Mouse (Mus musculus) CH12F3 (cell line): ENCODE measurements around the gene Gfod1.

Experiments
- in situ Hi-C: fragments of 300-500 bp; cut with MboI; formaldehyde crosslinking; loops from 2 replicates; pipeline ENCODE4 v1.14.3; 2020; ENCODE audit warnings: low sequenced_read_pairs

The Gfod1 gene

DNA sequence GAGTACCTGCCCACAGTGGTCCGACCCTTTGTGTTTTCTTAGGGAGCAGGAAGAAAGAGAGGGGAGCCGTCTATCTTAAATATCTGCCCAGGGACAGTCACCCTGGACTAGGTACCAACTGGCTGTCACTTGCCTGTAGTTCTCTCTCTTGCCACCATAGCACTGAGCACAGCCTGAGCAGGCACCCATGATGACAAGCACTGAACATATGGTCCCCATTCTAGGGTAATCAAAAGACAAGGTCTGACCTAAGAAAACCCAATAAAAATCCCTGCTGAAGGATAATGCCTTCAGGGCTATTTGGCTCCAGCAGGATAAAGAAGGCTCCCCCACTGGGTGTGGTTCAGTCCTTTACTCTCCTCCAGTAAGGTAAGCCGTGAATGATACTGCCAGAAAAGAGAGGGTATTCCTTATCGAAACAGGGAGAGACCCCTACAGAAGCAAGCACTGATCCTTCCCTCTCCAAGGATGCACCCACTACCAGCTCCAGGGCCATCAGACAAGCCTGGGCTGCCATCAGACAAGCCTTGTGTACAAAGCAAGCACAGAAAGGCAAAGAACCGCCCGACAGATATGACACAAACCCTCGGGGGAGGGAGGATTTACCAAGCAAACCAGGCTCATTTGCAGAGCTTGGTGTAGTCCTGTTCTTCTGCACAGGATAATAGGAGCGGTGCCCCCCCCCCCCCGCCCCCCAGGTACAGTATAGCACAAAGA is 68.9 kb downstream of the Gfod1 start:
- in situ Hi-C loops = no loop called here

- in situ Hi-C loops = no loop called here
Observed at GRCm38 (mm10) chr13:43233331-43233730, 70.6 kb downstream of the Gfod1 start.

GRCm38 (mm10) chr13:43231965-43232860 is 71.8 kb downstream of the Gfod1 start:
- in situ Hi-C loops = no loop called here

GRCm38 (mm10) chr13:43230842-43231241 is 73.1 kb downstream of the Gfod1 start:
- in situ Hi-C loops = no loop called here

DNA sequence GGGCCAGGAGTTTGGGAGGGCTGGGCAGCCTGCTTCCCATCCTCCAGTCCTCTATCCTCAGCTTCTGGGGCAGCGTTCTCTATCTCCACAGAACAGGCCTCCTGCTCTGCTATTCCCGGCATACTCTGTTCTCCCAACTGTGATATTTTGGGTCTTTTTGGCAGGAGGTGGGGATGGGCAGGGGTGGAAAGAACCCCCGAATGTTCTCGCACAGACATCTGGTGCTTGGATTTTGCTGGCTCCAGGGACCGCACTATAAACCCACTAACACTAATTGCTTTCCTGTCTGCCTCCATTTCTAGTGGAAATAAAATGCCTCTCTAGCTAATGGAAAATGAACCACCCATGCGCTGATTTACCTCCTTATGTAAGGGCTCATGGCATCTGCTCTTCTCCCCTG is 73.7 kb downstream of the Gfod1 start:
- in situ Hi-C loops = no loop called here

GRCm38 (mm10) chr13:43229767-43230166 is 74.2 kb downstream of the Gfod1 start:
- in situ Hi-C loops = no loop called here

- in situ Hi-C loops = no loop called here
Observed at GRCm38 (mm10) chr13:43228141-43228540, 75.8 kb downstream of the Gfod1 start.

DNA sequence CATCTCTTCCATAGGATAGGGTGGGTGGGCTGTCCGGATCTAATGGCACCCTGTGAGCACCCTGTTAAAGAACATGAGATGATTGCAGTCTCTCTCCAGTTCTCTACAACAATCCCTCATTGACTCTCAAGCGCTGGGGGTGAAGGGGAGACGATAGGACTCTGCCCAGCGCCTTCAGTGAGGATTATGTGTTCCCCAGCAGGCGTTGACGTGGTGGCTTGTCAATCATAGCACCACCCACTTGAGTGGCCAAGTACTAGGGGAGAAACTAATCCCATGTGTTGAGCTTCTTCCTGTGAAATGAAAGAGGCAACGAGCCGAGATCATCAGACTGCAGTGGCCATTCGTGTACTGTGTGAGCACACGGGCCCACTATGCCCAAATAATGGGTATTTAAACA is 77.9 kb downstream of the Gfod1 start:
- in situ Hi-C loops = no loop called here

DNA sequence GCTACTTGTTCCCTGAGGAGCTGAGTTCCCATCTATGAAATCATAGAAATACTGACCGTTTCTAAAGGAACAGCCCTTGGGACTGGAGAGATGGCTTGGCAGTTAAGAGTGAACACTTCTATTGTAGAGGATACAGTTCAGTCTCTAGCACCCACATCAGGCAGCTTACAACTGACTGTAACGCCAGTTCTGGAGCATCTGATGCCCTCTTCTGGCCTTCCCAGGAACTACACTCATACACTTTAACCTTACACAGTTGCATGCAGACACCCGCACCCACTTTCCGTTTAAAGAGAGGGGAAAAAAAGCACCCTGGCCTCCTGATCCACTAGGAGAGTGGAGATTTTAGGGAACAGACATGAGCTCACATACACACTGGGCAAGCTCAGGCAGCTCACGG is 78.8 kb downstream of the Gfod1 start:
- in situ Hi-C loops = no loop called here

DNA sequence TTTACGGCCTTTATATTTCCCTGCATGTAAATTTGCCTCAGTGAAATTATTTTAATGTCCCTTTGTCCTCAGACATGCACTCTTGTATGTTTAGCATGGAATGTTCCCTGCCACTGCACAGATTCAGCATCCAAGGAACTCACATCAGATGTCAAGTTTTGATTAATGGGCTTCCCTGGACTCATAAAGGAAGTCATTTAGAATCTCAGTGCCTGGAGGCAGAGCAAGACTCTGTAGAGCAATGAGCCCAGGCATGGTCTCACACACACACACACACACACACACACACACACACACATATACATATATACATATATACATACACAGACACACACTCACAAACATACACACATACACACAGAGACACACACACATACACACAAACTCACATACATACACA is 81.9 kb downstream of the Gfod1 start:
- in situ Hi-C loops = no loop called here

DNA sequence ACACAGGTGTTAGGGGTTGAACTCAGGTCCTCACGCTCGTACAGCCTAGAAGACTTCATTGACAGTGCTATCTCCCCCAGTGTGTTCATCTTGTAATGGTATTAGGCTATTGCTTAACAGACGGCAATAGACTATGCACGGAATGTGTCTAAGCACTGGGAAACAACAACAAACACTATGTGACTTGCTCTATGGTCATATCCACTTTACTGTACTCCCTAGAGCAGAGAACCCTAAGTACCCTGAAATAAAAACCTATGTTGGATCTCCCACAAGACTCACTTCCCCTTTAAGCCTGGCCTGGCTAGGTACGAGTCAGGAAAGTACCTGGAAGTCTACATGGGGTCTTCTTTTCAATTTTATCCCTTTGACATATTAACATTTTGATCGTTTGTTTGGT is 82.7 kb downstream of the Gfod1 start:
- in situ Hi-C loops = no loop called here

- in situ Hi-C loops = no loop called here
Observed at GRCm38 (mm10) chr13:43220635-43221034, 83.3 kb downstream of the Gfod1 start.

- in situ Hi-C loops = no loop called here
Observed at GRCm38 (mm10) chr13:43218764-43219163, 85.2 kb downstream of the Gfod1 start.

- in situ Hi-C loops = no loop called here
Observed at GRCm38 (mm10) chr13:43218284-43218683, 85.7 kb downstream of the Gfod1 start.

GRCm38 (mm10) chr13:43217686-43218085 is 86.3 kb downstream of the Gfod1 start:
- in situ Hi-C loops = no loop called here

DNA sequence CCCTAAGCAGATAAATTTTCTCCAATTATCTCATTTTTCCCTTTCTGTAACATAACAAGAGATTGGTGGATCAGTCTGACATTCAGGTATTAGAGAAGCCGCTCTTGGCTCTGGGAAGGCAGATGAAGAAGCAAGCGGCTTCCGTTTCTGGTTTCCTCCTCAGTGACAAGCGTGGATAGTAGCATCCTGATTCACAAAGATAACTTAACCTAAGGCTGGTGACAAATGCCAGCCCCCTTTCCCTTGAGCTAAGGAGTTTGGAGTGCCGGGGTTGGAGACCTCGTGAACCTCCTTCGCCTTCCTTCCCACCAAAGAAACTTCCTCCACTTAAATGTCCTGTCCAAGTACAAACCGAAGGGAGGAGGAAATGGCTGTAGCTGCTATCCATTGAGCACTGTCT is 86.9 kb downstream of the Gfod1 start:
- in situ Hi-C loops = no loop called here

DNA sequence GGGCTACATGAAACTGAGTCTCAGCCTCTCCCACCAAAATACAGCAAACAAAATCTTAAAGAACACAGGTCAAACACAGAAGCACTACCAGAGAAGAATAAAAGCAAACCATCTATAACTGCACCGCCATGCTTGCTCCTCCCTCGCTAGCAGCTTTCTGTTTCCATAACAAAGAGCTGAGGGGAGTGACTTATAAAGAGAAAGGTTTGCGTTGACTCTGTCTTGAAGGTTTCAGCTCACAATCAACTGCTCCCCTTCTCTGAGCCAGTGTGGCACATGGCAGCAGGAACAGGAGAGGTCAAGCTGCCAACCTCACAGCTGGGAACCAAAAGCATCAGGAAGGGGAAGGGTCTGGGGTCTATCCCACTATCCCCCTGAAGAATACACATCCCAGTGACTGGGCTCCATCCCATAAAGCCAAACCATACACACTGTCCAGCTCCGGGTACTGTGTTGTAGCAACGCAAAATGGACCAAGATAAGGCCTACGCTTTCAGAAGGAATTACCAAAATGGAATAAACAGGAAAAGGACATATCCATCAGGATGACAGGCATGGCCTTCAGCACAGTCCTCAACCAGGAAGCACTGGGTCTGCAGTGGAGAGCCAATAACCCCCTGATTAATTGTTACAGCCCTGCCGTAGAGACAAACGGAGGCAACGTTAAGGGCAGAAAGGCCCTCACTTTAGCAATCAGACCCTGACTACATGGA is 87.8 kb downstream of the Gfod1 start:
- in situ Hi-C loops = no loop called here

DNA sequence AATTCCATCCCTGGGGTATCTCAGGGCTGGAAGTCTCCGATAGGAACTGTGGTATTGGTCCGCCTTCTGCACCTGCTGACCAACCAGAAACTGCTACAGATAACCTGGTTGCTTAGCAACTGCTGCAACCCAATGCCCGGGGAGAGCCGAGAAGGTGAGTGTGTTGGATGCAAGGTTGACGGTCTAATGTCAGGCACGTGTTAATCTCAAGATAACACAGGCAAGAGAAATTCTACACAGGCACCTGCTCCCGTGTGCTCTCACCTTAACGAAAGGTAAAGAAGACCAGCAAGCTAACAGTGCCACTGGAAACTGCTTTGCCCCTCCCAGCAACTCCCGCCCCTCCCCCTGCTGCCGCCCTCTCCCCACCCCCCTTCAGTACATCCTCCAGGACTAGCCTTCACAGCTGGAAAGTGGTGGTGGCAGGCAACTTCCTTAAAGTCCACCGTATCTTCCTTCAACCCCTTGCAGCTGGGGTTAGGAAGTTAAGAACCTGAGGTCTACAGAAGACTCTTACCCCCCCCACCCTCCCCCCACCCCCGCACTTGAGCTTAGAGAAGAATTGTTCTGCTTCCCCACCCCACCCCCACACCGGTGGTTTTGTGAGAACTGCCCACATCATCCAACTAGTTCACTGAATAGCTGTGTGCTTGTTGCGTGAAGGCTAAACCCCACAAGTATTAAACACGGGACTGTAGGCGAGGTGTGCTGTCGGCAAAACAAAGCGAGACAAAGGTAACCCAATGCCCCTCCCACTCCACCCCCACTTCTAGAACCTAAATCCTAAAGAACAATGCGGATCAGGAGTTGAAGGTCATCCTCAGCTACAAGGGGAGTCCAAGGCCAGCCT is 88.6 kb downstream of the Gfod1 start:
- in situ Hi-C loops = no loop called here

- in situ Hi-C loops = no loop called here
Observed at GRCm38 (mm10) chr13:43212338-43212737, 91.6 kb downstream of the Gfod1 start.

GRCm38 (mm10) chr13:43210956-43211355 is 93.0 kb downstream of the Gfod1 start:
- in situ Hi-C loops = no loop called here

GRCm38 (mm10) chr13:43209560-43209959 is 94.4 kb downstream of the Gfod1 start:
- in situ Hi-C loops = no loop called here
